Mouse (Mus musculus) stomach, postnatal 0 days (tissue): ENCODE measurements around the gene Cyp39a1. TPM values are rescaled to one million over a fixed set of nuclear protein-coding genes. Genes with fewer than 3 reads are reported as not detected.

Experiments used
- ATAC-seq: fragments of 200-750 bp; cut with Nextera tagmentation; 2 replicates; pipeline ENCODE4 v1.8.0; 2017; ENCODE audit not compliant: low FRiP score, low TSS enrichment
- DNase-seq: peaks from one replicate; pipeline ENCODE4 v3.0.0-alpha.2; 2016; ENCODE audit warnings: low spot score
- H3K27ac ChIP-seq: fragments of 300-500 bp; sonication (generic); replicated peaks from 2 replicates; pipeline ENCODE4 v1.5.1; 2014; ENCODE audit warnings: mild to moderate bottlenecking, control low read depth
- H3K27me3 ChIP-seq: fragments of 300-500 bp; sonication (generic); 2 replicates; pipeline ENCODE4 v1.6.1; 2014; ENCODE audit warnings: low read length; ENCODE audit not compliant: control insufficient read depth, insufficient read depth
- H3K36me3 ChIP-seq: fragments of 300-500 bp; sonication (generic); 2 replicates; pipeline ENCODE4 v1.6.1; 2014; ENCODE audit warnings: low read length, mixed read lengths; ENCODE audit not compliant: control insufficient read depth, insufficient read depth
- H3K4me1 ChIP-seq: fragments of 300-500 bp; sonication (generic); replicated peaks from 2 replicates; pipeline ENCODE4 v1.6.1; 2014; ENCODE audit warnings: antibody characterized with exemption; ENCODE audit not compliant: control insufficient read depth, insufficient read depth
- H3K4me2 ChIP-seq: fragments of 300-500 bp; sonication (generic); replicated peaks from 2 replicates; pipeline ENCODE4 v1.6.1; 2014; ENCODE audit warnings: low read depth, mild to moderate bottlenecking, control low read depth, moderate library complexity
- H3K4me3 ChIP-seq: fragments of 300-500 bp; sonication (generic); 2 replicates; pipeline ENCODE4 v1.5.1; 2014; ENCODE audit warnings: low read depth, low read length, control low read depth
- H3K9ac ChIP-seq: fragments of 300-500 bp; sonication (generic); 2 replicates; pipeline ENCODE4 v1.6.1; 2014; ENCODE audit warnings: mild to moderate bottlenecking, low read length, control low read depth, mixed read lengths
- H3K9me3 ChIP-seq: fragments of 300-500 bp; sonication (generic); 2 replicates; pipeline ENCODE4 v1.6.1; 2016; ENCODE audit warnings: low read length; ENCODE audit not compliant: control insufficient read depth
- CTCF ChIP-seq: IDR thresholded peaks from 2 replicates; pipeline ENCODE4 v1.5.1; 2016; ENCODE audit warnings: antibody characterized with exemption, low read depth, mild to moderate bottlenecking, moderate library complexity
- EP300 ChIP-seq: optimal IDR thresholded peaks from 2 replicates; pipeline ENCODE3; 2016; ENCODE audit warnings: antibody characterized with exemption
- WGBS: fragments of 180-500 bp; shearing (Covaris S2); extraction: QIAGEN DNeasy Blood & Tissue Kit; methylation state at CpG from one replicate; pipeline ENCODE4 v1.1.7; 2014; 5-methylcytosine and 5-hydroxymethylcytosine counted together
- polyA plus RNA-seq: library from polyadenylated mRNA; unstranded; fragments of >200 nt; fragmentation: Nextera tagmentation; extraction: Ambion mirVana; gene quantifications from 2 replicates; pipeline ENCODE4 v1.2.1, GENCODE M21; 2015

The Cyp39a1 gene
- polyA plus RNA-seq, 1 experiment from 2014 or later = 14.0 TPM

GRCm38 (mm10) chr17:43752811-43753210 lies 85.6 kb downstream of the Cyp39a1 start:
- Histone ChIP-seq H3K27me3 (no peaks in the 10 kb centered on the region), H3K4me1 (no peaks in the 10 kb centered on the region), H3K4me2 (no peak overlapping the region), H3K9ac (no peak overlapping the region), H3K9me3 (no peaks in the 10 kb centered on the region), H3K27ac (no peak overlapping the region), H3K4me3 (no peak overlapping the region), H3K36me3 (no peaks in the 10 kb centered on the region)
- no peak for TF ChIP-seq EP300
- no peak for ATAC-seq
- no peak for DNase-seq
- WGBS = 21% methylated on average over 1 of the region's 1 CpGs

- ATAC-seq (no peak), DNase-seq (no peak)
- Histone ChIP-seq H3K4me2 (no peak overlapping the region), H3K27me3 (no peaks in the 10 kb centered on the region), H3K9me3 (no peaks in the 10 kb centered on the region), H3K9ac (no peak overlapping the region), H3K36me3 (no peaks in the 10 kb centered on the region), H3K4me3 (no peak overlapping the region), H3K27ac (no peak overlapping the region), H3K4me1 (no peaks in the 10 kb centered on the region)
- WGBS = 54% methylated on average over 5 of the region's 5 CpGs
- no peak for TF ChIP-seq CTCF
- no peak for TF ChIP-seq EP300
Observed at GRCm38 (mm10) chr17:43754687-43755086, 87.5 kb downstream of the Cyp39a1 start.

GRCm38 (mm10) chr17:43758607-43759259 lies 91.5 kb downstream of the Cyp39a1 start:
- Histone ChIP-seq H3K4me3 (no peak overlapping the region), H3K9me3 (no peaks in the 10 kb centered on the region), H3K4me1 (no peaks in the 10 kb centered on the region), H3K4me2 (peak overlapping the region; percentile 15; the same call in 1 of the 2 replicates), H3K36me3 (no peaks in the 10 kb centered on the region), H3K27me3 (no peaks in the 10 kb centered on the region), H3K27ac (no peak overlapping the region), H3K9ac (no peak overlapping the region)
- peak; percentile 53 for DNase-seq
- ATAC-seq = peak; percentile 68; the same call in 1 of the 2 replicates
- 22% methylated on average over 15 of the region's 15 CpGs for WGBS
- TF ChIP-seq EP300 = no peak
- TF ChIP-seq CTCF = peak; percentile 69

- 48% methylated on average over 4 of the region's 4 CpGs for WGBS
- DNase-seq = no peak
Observed at GRCm38 (mm10) chr17:43784531-43784930, 117.3 kb downstream of the Cyp39a1 start.

GRCm38 (mm10) chr17:43788222-43788621 lies 121.0 kb downstream of the Cyp39a1 start:
- no peak overlapping the region for H3K4me2 ChIP-seq
- H3K36me3 ChIP-seq = no peaks in the 10 kb centered on the region
- TF ChIP-seq EP300 = no peak
- TF ChIP-seq CTCF = no peak
- no peak for DNase-seq
- no peaks in the 10 kb centered on the region for H3K9me3 ChIP-seq
- no peaks in the 10 kb centered on the region for H3K27me3 ChIP-seq
- H3K4me3 ChIP-seq = no peak overlapping the region
- 83% methylated on average over 5 of the region's 5 CpGs for WGBS
- no peak overlapping the region for H3K9ac ChIP-seq
- no peak overlapping the region for H3K27ac ChIP-seq
- no peaks in the 10 kb centered on the region for H3K4me1 ChIP-seq
- no peak for ATAC-seq

More at GRCm38 (mm10) chr17:43784531-43784930, 117.3 kb downstream of the Cyp39a1 start:
- Histone ChIP-seq H3K27me3 (no peaks in the 10 kb centered on the region), H3K4me3 (no peak overlapping the region), H3K27ac (no peak overlapping the region), H3K9ac (no peak overlapping the region), H3K4me1 (no peaks in the 10 kb centered on the region), H3K36me3 (no peaks in the 10 kb centered on the region), H3K4me2 (no peak overlapping the region), H3K9me3 (no peaks in the 10 kb centered on the region)
- TF ChIP-seq CTCF (no peak), EP300 (no peak)
- no peak for ATAC-seq

- no peaks in the 10 kb centered on the region for H3K9me3 ChIP-seq
- TF ChIP-seq EP300 (no peak), CTCF (no peak)
- DNase-seq (no peak), ATAC-seq (no peak)
- H3K27me3 ChIP-seq = no peaks in the 10 kb centered on the region
- H3K4me2 ChIP-seq = no peak overlapping the region
- H3K4me3 ChIP-seq = no peak overlapping the region
- no peak overlapping the region for H3K27ac ChIP-seq
- no peaks in the 10 kb centered on the region for H3K36me3 ChIP-seq
- H3K4me1 ChIP-seq = no peaks in the 10 kb centered on the region
- no peak overlapping the region for H3K9ac ChIP-seq
Observed at GRCm38 (mm10) chr17:43789376-43789775, 122.2 kb downstream of the Cyp39a1 start.
